Mouse (Mus musculus) stomach, postnatal 0 days (tissue): ENCODE results near the gene Zfp988.
"Not testable (repeated sequence)": the region's sequence is repeated elsewhere in the genome, so short reads cannot be mapped to it uniquely, and the experiment has no call there.

Experiments used
- CTCF ChIP-seq: IDR thresholded peaks from 2 replicates; pipeline ENCODE4 v1.5.1; 2016; ENCODE audit warnings: antibody characterized with exemption, low read depth, mild to moderate bottlenecking, moderate library complexity
- EP300 ChIP-seq: optimal IDR thresholded peaks from 2 replicates; pipeline ENCODE3; 2016; ENCODE audit warnings: antibody characterized with exemption

- not testable (repeated sequence) for TF ChIP-seq EP300, CTCF
These were observed 33.2 kb downstream of the Zfp988 start for GRCm38 (mm10) chr4:147338706-147339105.
